Mouse (Mus musculus) myocyte (in vitro differentiated cells): ENCODE data around the gene Fubp1. TPM values are rescaled to one million over a fixed set of nuclear protein-coding genes. Genes with fewer than 3 reads are reported as not detected.

ENCODE experiments used
- H3K27me3 ChIP-seq: one replicate; pipeline ENCODE4 v1.6.1; 2011; ENCODE audit not compliant: control insufficient read depth, insufficient read depth, insufficient read length
- H3K36me3 ChIP-seq: one replicate; pipeline ENCODE4 v1.6.1; 2011; ENCODE audit not compliant: control insufficient read depth, insufficient read depth
- H3K4me2 ChIP-seq: one replicate; pipeline ENCODE4 v1.6.1; 2011; ENCODE audit warnings: low read depth, control low read depth
- H3K4me3 ChIP-seq: one replicate; pipeline ENCODE4 v1.5.1; 2011; ENCODE audit warnings: mild to moderate bottlenecking, control low read depth, moderate library complexity
- H3K79me2 ChIP-seq: one replicate; pipeline ENCODE4 v1.6.1; 2011; ENCODE audit not compliant: control insufficient read depth, insufficient read depth
- H3ac ChIP-seq: one replicate; pipeline ENCODE4 v1.6.1; 2011; ENCODE audit not compliant: control insufficient read depth, insufficient read length
- CEBPB ChIP-seq: IDR thresholded peaks from 2 replicates; pipeline ENCODE4 v1.6.1; 2011; ENCODE audit warnings: mild to moderate bottlenecking, moderate library complexity; ENCODE audit not compliant: poor library complexity, insufficient read depth, severe bottlenecking
- E2F4 ChIP-seq: IDR thresholded peaks from one replicate; pipeline ENCODE4 v1.6.1; 2011; ENCODE audit warnings: mild to moderate bottlenecking, control low read depth, moderate library complexity; ENCODE audit not compliant: insufficient read depth
- MAX ChIP-seq: IDR thresholded peaks from one replicate; pipeline ENCODE4 v1.6.1; 2011; ENCODE audit warnings: low read depth, mild to moderate bottlenecking, control low read depth
- MYOD1 ChIP-seq, 3 experiments: IDR thresholded peaks; one replicate each; pipeline ENCODE4 v1.6.1; 2011; ENCODE audit warnings: control low read depth in 2 of 3, low read depth in 2 of 3, mild to moderate bottlenecking in 2 of 3, moderate library complexity in 1 of 3; ENCODE audit not compliant: insufficient read length in 2 of 3, control insufficient read depth in 1 of 3
- MYOG ChIP-seq, 3 experiments: IDR thresholded peaks; one replicate each; pipeline ENCODE4 v1.6.1; 2011; ENCODE audit warnings: control low read depth in 2 of 3, low read depth in 2 of 3, mild to moderate bottlenecking in 2 of 3; ENCODE audit not compliant: insufficient read length in 2 of 3, control insufficient read depth in 1 of 3, insufficient read depth in 1 of 3
- POLR2A ChIP-seq: IDR thresholded peaks from one replicate; pipeline ENCODE4 v1.6.1; 2011; ENCODE audit warnings: low read depth, mild to moderate bottlenecking, control low read depth, moderate library complexity; ENCODE audit not compliant: insufficient read length
- POLR2AphosphoS2 ChIP-seq: IDR thresholded peaks from one replicate; pipeline ENCODE4 v1.6.1; 2011; ENCODE audit warnings: low read depth, control low read depth; ENCODE audit not compliant: insufficient read length
- REST ChIP-seq: IDR thresholded peaks from one replicate; pipeline ENCODE4 v1.6.1; 2011; ENCODE audit warnings: mild to moderate bottlenecking, control low read depth, moderate library complexity; ENCODE audit not compliant: insufficient read depth, insufficient read length
- SRF ChIP-seq: IDR thresholded peaks from one replicate; pipeline ENCODE4 v1.6.1; 2011; ENCODE audit warnings: low read depth; ENCODE audit not compliant: control insufficient read depth, insufficient read length
- TCF12 ChIP-seq: IDR thresholded peaks from one replicate; pipeline ENCODE4 v1.6.1; 2011; ENCODE audit warnings: mild to moderate bottlenecking, control low read depth; ENCODE audit not compliant: poor library complexity, insufficient read depth, severe bottlenecking
- TCF3 ChIP-seq: IDR thresholded peaks from one replicate; pipeline ENCODE4 v1.6.1; 2011; ENCODE audit warnings: low read depth, control low read depth; ENCODE audit not compliant: insufficient read length
- USF1 ChIP-seq: IDR thresholded peaks from one replicate; pipeline ENCODE4 v1.6.1; 2011; ENCODE audit warnings: low read depth, mild to moderate bottlenecking, control low read depth, moderate library complexity
- polyA plus RNA-seq: library from polyadenylated mRNA; unstranded; fragments of >200 nt; fragmentation: generic; extraction: Trizol; gene quantifications from one replicate; pipeline ENCODE4 v1.2.1, GENCODE M21; 2012; ENCODE audit warnings: missing spikeins

Fubp1 gene
- polyA plus RNA-seq, 1 experiment, result 27.9 TPM

DNA sequence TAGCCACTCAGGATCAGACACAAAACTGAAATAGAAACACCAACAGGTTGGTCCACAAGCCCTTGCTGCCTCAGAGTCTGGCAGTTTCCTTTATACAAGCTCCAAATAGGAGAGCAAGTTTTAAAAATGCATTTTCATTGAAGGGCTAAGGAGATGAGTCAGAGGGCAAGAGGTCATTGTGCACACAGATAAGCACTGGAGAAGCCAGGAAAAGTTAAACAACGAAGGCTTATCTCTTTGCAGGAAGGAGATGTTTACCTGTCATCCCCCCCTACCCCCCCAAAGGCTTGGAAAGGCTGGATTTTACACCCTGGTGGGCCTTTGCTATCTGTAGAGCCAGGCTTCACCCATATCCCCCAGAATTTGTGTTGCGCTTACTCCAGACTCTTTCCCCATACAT is 39.0 kb upstream of the Fubp1 start:
- H3K36me3 ChIP-seq, result no peaks in the 10 kb centered on the region
- TF ChIP-seq CEBPB, result no peak
- TF ChIP-seq POLR2A, result no peak
- TF ChIP-seq POLR2AphosphoS2, result no peak
- no peak for TF ChIP-seq TCF12
- no peak for TF ChIP-seq MYOD1 (IDR thresholded peaks at IDR 0.05; ENCODE audit: control insufficient read depth in 1 of 3, insufficient read length in 2 of 3, low read depth in 2 of 3)
- TF ChIP-seq MYOG (IDR thresholded peaks at IDR 0.05; ENCODE audit: control insufficient read depth in 1 of 3, insufficient read depth in 1 of 3, insufficient read length in 2 of 3, low read depth in 2 of 3), result no peak
- no peak for TF ChIP-seq USF1
- no peak for TF ChIP-seq REST
- no peak for TF ChIP-seq E2F4
- TF ChIP-seq MAX, result no peak
- no peak for TF ChIP-seq TCF3
- TF ChIP-seq SRF, result no peak

DNA sequence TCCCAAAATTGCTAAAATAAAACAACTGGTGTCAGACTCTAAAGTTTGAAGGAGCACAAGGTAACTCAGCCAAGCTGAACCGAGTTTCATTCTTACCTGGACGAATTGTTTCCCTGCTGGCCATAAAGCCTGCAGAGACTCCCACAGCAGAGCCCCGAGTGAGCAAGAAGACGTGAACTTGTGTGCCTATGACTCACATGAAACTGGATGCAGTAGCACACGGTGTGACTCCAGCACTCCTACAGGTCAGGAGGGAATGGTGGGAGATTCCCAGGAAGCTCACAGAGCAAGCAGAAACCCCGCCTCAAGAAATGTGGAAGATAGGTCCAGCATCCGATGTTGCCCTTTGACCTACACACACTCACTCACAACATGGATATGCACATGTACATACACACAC is 38.4 kb upstream of the Fubp1 start:
- Histone ChIP-seq H3ac (no peak overlapping the region), H3K36me3 (no peaks in the 10 kb centered on the region), H3K4me2 (no peak overlapping the region), H3K79me2 (no peaks in the 10 kb centered on the region), H3K27me3 (no peaks in the 10 kb centered on the region), H3K4me3 (no peak overlapping the region)
- no peak for TF ChIP-seq USF1
- no peak for TF ChIP-seq MYOG (IDR thresholded peaks at IDR 0.05; ENCODE audit: control insufficient read depth in 1 of 3, insufficient read depth in 1 of 3, insufficient read length in 2 of 3, low read depth in 2 of 3)
- TF ChIP-seq E2F4, result no peak
- TF ChIP-seq REST, result no peak
- TF ChIP-seq TCF3, result no peak

More for the DNA sequence above, 39.0 kb upstream of the Fubp1 start:
- Histone ChIP-seq H3K79me2 (no peaks in the 10 kb centered on the region), H3ac (no peak overlapping the region), H3K27me3 (no peaks in the 10 kb centered on the region), H3K4me3 (no peak overlapping the region), H3K4me2 (peak overlapping the region; percentile 14)

DNA sequence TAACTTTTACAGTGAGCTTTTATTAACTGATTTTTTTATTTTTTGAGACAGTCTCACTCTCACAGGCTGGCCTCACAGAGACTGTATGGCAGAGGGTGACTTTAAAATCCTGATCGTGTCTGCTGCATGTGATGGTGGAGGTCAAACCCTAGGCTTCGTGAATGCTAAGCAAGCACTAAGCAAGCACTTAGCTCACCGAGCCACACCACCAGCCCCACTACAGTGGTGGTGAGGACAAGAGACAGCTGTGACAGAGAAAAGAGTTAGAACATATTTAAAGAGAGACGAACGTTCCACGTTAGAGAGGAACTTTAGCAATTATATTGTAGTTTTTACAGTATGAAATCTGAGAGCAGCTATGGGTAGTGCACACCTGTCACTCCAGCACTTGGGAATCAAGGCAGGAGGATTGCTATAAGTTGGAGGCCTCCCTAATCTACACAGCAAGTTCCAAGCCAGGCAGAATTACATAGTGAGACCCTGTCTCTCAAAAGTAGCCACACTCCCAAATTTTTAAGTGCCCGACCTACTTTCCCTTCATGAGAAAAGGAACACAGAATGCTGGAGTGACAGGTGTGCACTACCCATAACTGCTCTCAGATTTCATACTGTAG is 37.8 kb upstream of the Fubp1 start:
- Histone ChIP-seq H3K27me3 (no peaks in the 10 kb centered on the region), H3K79me2 (no peaks in the 10 kb centered on the region), H3K4me3 (no peak overlapping the region), H3K36me3 (no peaks in the 10 kb centered on the region), H3K4me2 (no peak overlapping the region), H3ac (no peak overlapping the region)
- TF ChIP-seq TCF12 (no peak), SRF (no peak), TCF3 (no peak), MAX (no peak), USF1 (no peak), CEBPB (no peak), E2F4 (no peak), MYOD1 (IDR thresholded peaks at IDR 0.05; ENCODE audit: control insufficient read depth in 1 of 3, insufficient read length in 2 of 3, low read depth in 2 of 3) (no peak), POLR2AphosphoS2 (no peak), POLR2A (no peak), REST (no peak), MYOG (IDR thresholded peaks at IDR 0.05; ENCODE audit: control insufficient read depth in 1 of 3, insufficient read depth in 1 of 3, insufficient read length in 2 of 3, low read depth in 2 of 3) (no peak)

DNA sequence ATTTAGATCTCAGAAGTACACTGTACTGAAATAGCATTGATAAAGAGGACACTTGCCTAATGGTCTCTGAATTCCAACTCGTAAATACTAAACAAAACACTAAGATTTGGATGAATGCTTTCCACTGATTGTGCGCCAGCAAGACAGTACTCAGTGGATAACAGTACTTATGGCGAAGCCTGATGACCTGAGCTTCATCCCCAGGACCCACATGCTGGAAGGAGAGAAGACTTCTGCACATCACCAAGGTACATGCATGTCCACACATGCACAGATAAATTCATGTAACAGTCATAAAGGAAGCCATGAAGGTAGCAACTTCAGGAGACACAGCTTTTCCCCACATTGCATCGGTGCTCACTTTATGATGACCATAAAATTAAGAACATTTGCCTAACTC is 31.4 kb upstream of the Fubp1 start:
- no peak for TF ChIP-seq E2F4
- peaks cover 8% of the 10 kb centered on the region for H3K36me3 ChIP-seq
- H3ac ChIP-seq, result no peak overlapping the region
- H3K4me2 ChIP-seq, result no peak overlapping the region
- no peaks in the 10 kb centered on the region for H3K27me3 ChIP-seq
- H3K4me3 ChIP-seq, result no peak overlapping the region
- H3K79me2 ChIP-seq, result peaks cover 6% of the 10 kb centered on the region

DNA sequence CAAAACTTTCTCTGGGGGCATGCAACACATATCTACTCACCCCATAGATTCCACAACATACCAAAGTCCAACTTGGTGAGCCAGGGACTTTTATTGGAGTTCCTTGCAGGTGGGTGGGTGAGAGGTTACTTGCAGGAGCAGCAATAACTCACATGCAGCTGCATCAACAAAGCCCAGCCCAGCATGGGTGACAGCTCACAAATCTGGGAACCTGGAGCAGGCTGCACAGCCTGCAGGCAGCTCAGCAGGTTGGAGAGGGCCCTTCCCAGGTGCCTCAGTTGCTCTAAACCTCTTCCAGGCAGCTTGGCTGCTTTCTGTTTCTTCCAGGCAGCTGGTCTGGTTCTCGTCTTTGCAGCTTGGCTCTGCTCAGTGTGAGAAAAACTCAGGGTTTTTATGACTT is 30.9 kb upstream of the Fubp1 start:
- H3K4me2 ChIP-seq, result no peak overlapping the region
- TF ChIP-seq TCF3 (no peak), SRF (no peak), POLR2A (no peak), MYOG (IDR thresholded peaks at IDR 0.05; ENCODE audit: control insufficient read depth in 1 of 3, insufficient read depth in 1 of 3, insufficient read length in 2 of 3, low read depth in 2 of 3) (no peak), MAX (no peak), E2F4 (no peak), REST (no peak), USF1 (no peak), TCF12 (no peak), MYOD1 (IDR thresholded peaks at IDR 0.05; ENCODE audit: control insufficient read depth in 1 of 3, insufficient read length in 2 of 3, low read depth in 2 of 3) (no peak), POLR2AphosphoS2 (no peak), CEBPB (no peak)
- H3K4me3 ChIP-seq, result no peak overlapping the region
- peaks cover 6% of the 10 kb centered on the region for H3K79me2 ChIP-seq
- no peak overlapping the region for H3ac ChIP-seq
- peaks cover 12% of the 10 kb centered on the region for H3K36me3 ChIP-seq
- no peaks in the 10 kb centered on the region for H3K27me3 ChIP-seq

DNA sequence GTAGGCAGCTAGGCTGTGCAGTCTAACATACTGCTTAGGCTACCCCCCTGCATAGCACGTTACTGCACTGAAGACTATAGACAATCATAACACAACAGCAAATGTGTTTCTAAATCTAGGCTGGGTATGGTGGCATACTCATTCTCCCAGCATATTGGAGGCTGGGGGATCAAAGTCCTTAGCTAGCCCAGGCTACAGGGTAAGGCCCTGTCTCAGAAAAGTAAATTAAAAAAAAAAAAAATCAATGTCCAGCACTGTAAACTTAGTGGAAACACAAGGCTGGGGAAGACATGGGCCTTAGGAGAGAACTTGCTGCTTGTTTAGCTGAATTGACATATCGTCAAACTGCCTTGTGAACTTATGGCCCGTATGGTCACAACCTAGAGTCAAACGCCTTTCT is 29.6 kb upstream of the Fubp1 start:
- Histone ChIP-seq H3K27me3 (no peaks in the 10 kb centered on the region), H3K36me3 (peaks cover 25% of the 10 kb centered on the region), H3K4me3 (no peak overlapping the region)

More for the DNA sequence above, 29.6 kb upstream of the Fubp1 start:
- no peak for TF ChIP-seq POLR2A
- no peak for TF ChIP-seq REST
- no peak for TF ChIP-seq MYOD1 (IDR thresholded peaks at IDR 0.05; ENCODE audit: control insufficient read depth in 1 of 3, insufficient read length in 2 of 3, low read depth in 2 of 3)
- TF ChIP-seq E2F4, result no peak
- no peak for TF ChIP-seq MAX
- no peak for TF ChIP-seq POLR2AphosphoS2
- TF ChIP-seq CEBPB, result no peak
- Histone ChIP-seq H3K79me2 (peaks cover 10% of the 10 kb centered on the region), H3K4me2 (no peak overlapping the region), H3ac (no peak overlapping the region)
